Mouse (Mus musculus) CD4-positive, CD25-positive, alpha-beta regulatory T cell, adult 4 months (primary cell): ENCODE measurements around the gene Gadd45gip1. TPM values are rescaled to one million over a fixed set of nuclear protein-coding genes. Genes with fewer than 3 reads are reported as not detected.
A peak's percentile ranks its signal among the peaks of the same experiment; 100 is the strongest.
"Not testable (repeated sequence)": the region's sequence is repeated elsewhere in the genome, so short reads cannot be mapped to it uniquely, and the experiment has no call there.

ENCODE experiments used
- ATAC-seq: one replicate; pipeline ENCODE4 v1.8.0; 2017
- polyA plus RNA-seq, 2 experiments: library from polyadenylated mRNA; unstranded; fragments of 100-300 nt; shearing (Covaris generic); gene quantifications; one replicate each; pipeline ENCODE4 v1.2.1; 2017

Gene Gadd45gip1
- polyA plus RNA-seq, 2 experiments from 2014 or later, result 14.3 to 16.4 TPM

- ATAC-seq, result no peak
Observed at GRCm38 (mm10) chr8:84797971-84798370, 33.4 kb upstream of the Gadd45gip1 start.

- ATAC-seq, result no peak
Observed at GRCm38 (mm10) chr8:84798446-84799135, 32.7 kb upstream of the Gadd45gip1 start.

- ATAC-seq, result no peak
Observed at GRCm38 (mm10) chr8:84799136-84799931, 32.0 kb upstream of the Gadd45gip1 start.

GRCm38 (mm10) chr8:84799999-84800831, 31.1 kb upstream of the Gadd45gip1 start, which contains the start of gene Nfix:
Gene Nfix (minus strand): TSS chr8:84800344.
- peak; percentile 57 for ATAC-seq

GRCm38 (mm10) chr8:84806031-84806430, 25.3 kb upstream of the Gadd45gip1 start:
- no peak for ATAC-seq

GRCm38 (mm10) chr8:84809109-84809940, 22.0 kb upstream of the Gadd45gip1 start:
- no peak for ATAC-seq

- ATAC-seq, result no peak
Observed at GRCm38 (mm10) chr8:84809941-84810280, 21.4 kb upstream of the Gadd45gip1 start.

GRCm38 (mm10) chr8:84810896-84811295, 20.4 kb upstream of the Gadd45gip1 start:
- peak; percentile 33 for ATAC-seq

- ATAC-seq, result no peak
Observed at GRCm38 (mm10) chr8:84811303-84811702, 20.0 kb upstream of the Gadd45gip1 start.

- ATAC-seq, result peak; percentile 80
Observed at GRCm38 (mm10) chr8:84813059-84813458, 18.3 kb upstream of the Gadd45gip1 start.

GRCm38 (mm10) chr8:84813830-84814229, 17.5 kb upstream of the Gadd45gip1 start:
- ATAC-seq, result no peak

GRCm38 (mm10) chr8:84814240-84814554, 17.1 kb upstream of the Gadd45gip1 start:
- ATAC-seq, result no peak

GRCm38 (mm10) chr8:84814555-84815441, 16.5 kb upstream of the Gadd45gip1 start:
- no peak for ATAC-seq

- peak; percentile 87 for ATAC-seq
Observed at GRCm38 (mm10) chr8:84815547-84815946, 15.8 kb upstream of the Gadd45gip1 start.

- ATAC-seq, result no peak
Observed at GRCm38 (mm10) chr8:84816117-84816516, 15.2 kb upstream of the Gadd45gip1 start.

- ATAC-seq, result no peak
Observed at GRCm38 (mm10) chr8:84822723-84823122, 8.6 kb upstream of the Gadd45gip1 start, which contains the start of gene Dand5. Gene Dand5 (minus strand): TSS chr8:84822823.

GRCm38 (mm10) chr8:84823653-84824052, 7.7 kb upstream of the Gadd45gip1 start:
- peak; percentile 79 for ATAC-seq

- ATAC-seq, result peak; percentile 84
Observed at GRCm38 (mm10) chr8:84825636-84826035, 5.7 kb upstream of the Gadd45gip1 start.

- not testable (repeated sequence) for ATAC-seq
Observed at GRCm38 (mm10) chr8:84826518-84826917, 4.8 kb upstream of the Gadd45gip1 start.

GRCm38 (mm10) chr8:84832034-84832717, 854 bp downstream of the Gadd45gip1 start:
- ATAC-seq, result peak; percentile 84
